Mouse (Mus musculus) heart, embryonic 14.5 days (tissue): ENCODE measurements at regions not wholly inside any gene's neighbourhood (a gene's known extent, or its start where the extent isn't known, plus 50 kb on each side); places are given as distances from the start of the nearest gene placed in this dataset.

ENCODE experiments used
- ATAC-seq: fragments of 200-750 bp; cut with Nextera tagmentation; 2 replicates; pipeline ENCODE4 v1.8.0; 2017; ENCODE audit warnings: low read depth, moderate TSS enrichment; ENCODE audit not compliant: insufficient number of reproducible peaks, insufficient read depth, low FRiP score
- H3K27ac ChIP-seq, 2 experiments: fragments of 200-500 bp in 1 of 2; fragments of 300-500 bp in 1 of 2; sonication (generic) in 1 of 2; replicated peaks in 1 of 2; 2 replicates each; pipeline ENCODE4 v1.5.1; 2012 to 2014; ENCODE audit warnings: low read depth in 2 of 2, low read length in 2 of 2, control low read depth in 1 of 2, mild to moderate bottlenecking in 1 of 2, mixed read lengths in 1 of 2; ENCODE audit not compliant: control insufficient read depth in 1 of 2, insufficient read depth in 1 of 2
- H3K27me3 ChIP-seq: fragments of 300-500 bp; sonication (generic); 2 replicates; pipeline ENCODE4 v1.6.1; 2014; ENCODE audit warnings: mild to moderate bottlenecking, low read length, control low read depth; ENCODE audit not compliant: control insufficient read depth, insufficient read depth
- H3K36me3 ChIP-seq: fragments of 300-500 bp; sonication (generic); 2 replicates; pipeline ENCODE4 v1.6.1; 2014; ENCODE audit warnings: mild to moderate bottlenecking, control low read depth, low read length, mixed read lengths; ENCODE audit not compliant: control insufficient read depth, insufficient read depth
- H3K4me1 ChIP-seq, 2 experiments: fragments of 200-500 bp in 1 of 2; fragments of 300-500 bp in 1 of 2; sonication (generic) in 1 of 2; 2 replicates each; pipeline ENCODE4 v1.6.1; 2012 to 2014; ENCODE audit warnings: low read length in 2 of 2, control low read depth in 1 of 2, mixed read lengths in 1 of 2; ENCODE audit not compliant: control insufficient read depth in 2 of 2, insufficient read depth in 2 of 2
- H3K4me2 ChIP-seq: fragments of 300-500 bp; sonication (generic); 2 replicates; pipeline ENCODE4 v1.6.1; 2014; ENCODE audit warnings: mild to moderate bottlenecking, low read length
- H3K4me3 ChIP-seq, 2 experiments: fragments of 200-500 bp in 1 of 2; fragments of 300-500 bp in 1 of 2; sonication (generic) in 1 of 2; 2 replicates each; pipeline ENCODE4 v1.5.1; 2012 to 2014; ENCODE audit warnings: low read length in 2 of 2, mild to moderate bottlenecking in 2 of 2, control low read depth in 1 of 2, low read depth in 1 of 2, moderate library complexity in 1 of 2; ENCODE audit not compliant: control insufficient read depth in 1 of 2, insufficient read depth in 1 of 2
- H3K9ac ChIP-seq: fragments of 300-500 bp; sonication (generic); 2 replicates; pipeline ENCODE4 v1.6.1; 2014; ENCODE audit warnings: mild to moderate bottlenecking, low read length
- H3K9me3 ChIP-seq: fragments of 300-500 bp; sonication (generic); 2 replicates; pipeline ENCODE4 v1.6.1; 2016; ENCODE audit warnings: low read length, control low read depth; ENCODE audit not compliant: control insufficient read depth
- WGBS: fragments of 180-500 bp; shearing (Covaris S2); extraction: QIAGEN DNeasy Blood & Tissue Kit; methylation state at CpG from one replicate; pipeline ENCODE4 v1.1.7; 2014; 5-methylcytosine and 5-hydroxymethylcytosine counted together

- no peaks in the 10 kb centered on the region for H3K4me1 ChIP-seq
- no peaks in the 10 kb centered on the region for H3K27me3 ChIP-seq
- no peak overlapping the region for H3K4me2 ChIP-seq
- no peak overlapping the region for H3K4me3 ChIP-seq
- WGBS, result 73% methylated on average over 15 of the region's 15 CpGs
- H3K9me3 ChIP-seq, result no peaks in the 10 kb centered on the region
- H3K27ac ChIP-seq, result no peak overlapping the region
- H3K36me3 ChIP-seq, result no peaks in the 10 kb centered on the region
- H3K9ac ChIP-seq, result no peak overlapping the region
- ATAC-seq, result no peak
These were observed 85.9 kb upstream of the Sdk2 start for GRCm38 (mm10) chr11:114152716-114153115.

- no peak for ATAC-seq
- H3K9ac ChIP-seq, result no peak overlapping the region
- H3K4me3 ChIP-seq, result no peak overlapping the region
- WGBS, result 35% methylated on average over 5 of the region's 5 CpGs
- H3K4me2 ChIP-seq, result no peak overlapping the region
- H3K27ac ChIP-seq, result no peak overlapping the region
- H3K27me3 ChIP-seq, result no peaks in the 10 kb centered on the region
- no peaks in the 10 kb centered on the region for H3K9me3 ChIP-seq
- no peaks in the 10 kb centered on the region for H3K36me3 ChIP-seq
- peaks cover 4 to 7% of the 10 kb centered on the region in 2 experiments; a peak in 2 of 4 replicates for H3K4me1 ChIP-seq
These were observed 79.5 kb upstream of the Sdk2 start for GRCm38 (mm10) chr11:114146334-114146733.

GRCm38 (mm10) chr11:114129270-114129669 is 62.4 kb upstream of the Sdk2 start:
- Histone ChIP-seq H3K4me2 (no peak overlapping the region), H3K4me1 (peaks cover 3 to 4% of the 10 kb centered on the region in 2 experiments; a peak in 2 of 4 replicates), H3K4me3 (no peak overlapping the region), H3K36me3 (no peaks in the 10 kb centered on the region), H3K9me3 (no peaks in the 10 kb centered on the region), H3K27me3 (no peaks in the 10 kb centered on the region), H3K9ac (no peak overlapping the region), H3K27ac (no peak overlapping the region)
- ATAC-seq, result no peak
- 71% methylated on average over 8 of the region's 8 CpGs for WGBS

DNA sequence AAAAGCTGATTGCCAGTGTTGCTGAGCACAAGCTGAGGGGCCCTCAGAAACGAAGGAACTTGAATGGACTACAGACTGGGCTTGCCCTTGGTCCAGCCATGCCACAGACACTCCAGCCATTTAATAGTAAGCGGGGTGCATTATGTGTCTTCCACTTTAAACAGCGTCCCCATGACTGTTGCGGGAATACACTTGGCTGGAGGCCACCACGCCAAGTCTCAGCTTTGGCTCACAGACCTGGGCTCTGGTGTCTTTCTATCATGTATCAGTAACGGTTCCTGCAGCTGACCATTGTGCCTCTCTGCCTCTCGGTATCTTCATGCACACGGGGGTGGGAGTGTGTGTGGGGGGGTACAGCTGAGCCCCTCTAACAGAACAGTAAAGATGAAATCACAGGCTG is 62.0 kb upstream of the Sdk2 start:
- Histone ChIP-seq H3K36me3 (no peaks in the 10 kb centered on the region), H3K9ac (no peak overlapping the region), H3K27ac (no peak overlapping the region), H3K4me2 (no peak overlapping the region), H3K4me1 (peaks cover 3 to 4% of the 10 kb centered on the region in 2 experiments; a peak in 2 of 4 replicates), H3K9me3 (no peaks in the 10 kb centered on the region), H3K4me3 (no peak overlapping the region), H3K27me3 (no peaks in the 10 kb centered on the region)
- WGBS, result 77% methylated on average over 8 of the region's 8 CpGs
- no peak for ATAC-seq

- 30% methylated on average over 8 of the region's 8 CpGs for WGBS
- Histone ChIP-seq H3K27me3 (no peaks in the 10 kb centered on the region), H3K9me3 (no peaks in the 10 kb centered on the region), H3K9ac (no peak overlapping the region), H3K36me3 (no peaks in the 10 kb centered on the region), H3K4me2 (no peak overlapping the region), H3K27ac (no peak overlapping the region), H3K4me3 (no peak overlapping the region), H3K4me1 (peaks cover 3 to 4% of the 10 kb centered on the region in 2 experiments; a peak in 2 of 4 replicates)
- no peak for ATAC-seq
These were observed 60.6 kb upstream of the Sdk2 start for GRCm38 (mm10) chr11:114127426-114127825.

DNA sequence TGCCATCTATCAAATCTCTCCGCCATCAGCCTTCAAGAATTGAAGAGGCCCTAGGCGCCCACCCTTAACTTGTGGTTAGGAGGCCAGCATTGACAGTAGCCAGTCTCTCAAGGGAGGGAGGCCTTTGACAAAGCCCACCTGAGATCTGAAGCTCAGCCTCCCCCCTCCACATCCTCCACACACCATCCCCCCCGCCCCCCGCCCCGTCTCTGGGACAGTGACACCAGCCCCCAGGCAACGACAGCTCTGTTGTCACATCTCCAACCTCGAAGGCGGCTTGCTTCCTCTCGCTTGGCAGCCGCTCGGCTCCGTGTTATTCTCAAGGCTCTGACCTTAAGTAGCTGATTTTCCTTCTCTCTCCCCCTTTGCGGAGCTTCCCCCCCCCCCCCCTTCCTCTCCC is 55.3 kb upstream of the Sdk2 start:
- Histone ChIP-seq H3K4me2 (no peak overlapping the region), H3K36me3 (no peaks in the 10 kb centered on the region), H3K9ac (no peak overlapping the region), H3K4me3 (no peak overlapping the region), H3K4me1 (no peaks in the 10 kb centered on the region), H3K27me3 (no peaks in the 10 kb centered on the region), H3K9me3 (no peaks in the 10 kb centered on the region), H3K27ac (no peak overlapping the region)
- ATAC-seq, result no peak
- 37% methylated on average over 12 of the region's 13 CpGs for WGBS

- H3K27me3 ChIP-seq, result no peaks in the 10 kb centered on the region
- no peak overlapping the region for H3K9ac ChIP-seq
- H3K9me3 ChIP-seq, result no peaks in the 10 kb centered on the region
- no peaks in the 10 kb centered on the region for H3K4me1 ChIP-seq
- no peaks in the 10 kb centered on the region for H3K36me3 ChIP-seq
- H3K4me2 ChIP-seq, result no peak overlapping the region
- ATAC-seq, result no peak
- H3K27ac ChIP-seq, result no peak overlapping the region
- H3K4me3 ChIP-seq, result no peak overlapping the region
- WGBS, result 82% methylated on average over 9 of the region's 9 CpGs
These were observed 52.3 kb upstream of the Sdk2 start for GRCm38 (mm10) chr11:114119135-114119534.
